Mouse (Mus musculus) thymus, adult 2 months (tissue): ENCODE measurements around the gene Map4. TPM values are rescaled to one million over a fixed set of nuclear protein-coding genes. Genes with fewer than 3 reads are reported as not detected.

Source experiments
- DNase-seq: peaks from one replicate; pipeline ENCODE4 v3.0.0; 2021
- H3K27ac ChIP-seq: fragments of 200-500 bp; 2 replicates; pipeline ENCODE4 v1.5.1; 2012; ENCODE audit warnings: low read length, control low read depth; ENCODE audit not compliant: control insufficient read depth, insufficient read depth
- H3K27me3 ChIP-seq: fragments of 200-500 bp; 2 replicates; pipeline ENCODE4 v1.6.1; 2012; ENCODE audit warnings: mild to moderate bottlenecking, low read length, moderate library complexity, mixed read lengths; ENCODE audit not compliant: control insufficient read depth, insufficient read depth
- H3K36me3 ChIP-seq: fragments of 200-500 bp; 2 replicates; pipeline ENCODE4 v1.6.1; 2012; ENCODE audit warnings: mild to moderate bottlenecking, low read length, moderate library complexity; ENCODE audit not compliant: control insufficient read depth, insufficient read depth
- H3K4me1 ChIP-seq: fragments of 200-500 bp; replicated peaks from 2 replicates; pipeline ENCODE4 v1.6.1; 2012; ENCODE audit warnings: low read length; ENCODE audit not compliant: control insufficient read depth, insufficient read depth
- H3K4me3 ChIP-seq: fragments of 200-500 bp; 2 replicates; pipeline ENCODE4 v1.5.1; 2012; ENCODE audit warnings: mild to moderate bottlenecking, low read length, control low read depth, moderate library complexity; ENCODE audit not compliant: control insufficient read depth, insufficient read depth
- CTCF ChIP-seq: fragments of 200-500 bp; IDR thresholded peaks from 2 replicates; pipeline ENCODE4 v1.5.1; 2012; ENCODE audit warnings: mild to moderate bottlenecking, control low read depth, low read length, moderate library complexity, borderline replicate concordance; ENCODE audit not compliant: control insufficient read depth, poor library complexity, insufficient read depth; ENCODE audit errors: extremely low read depth
- POLR2A ChIP-seq: fragments of 200-500 bp; IDR thresholded peaks from 2 replicates; pipeline ENCODE4 v1.6.1; 2012; ENCODE audit warnings: mild to moderate bottlenecking, low read length, control low read depth, moderate library complexity; ENCODE audit not compliant: control insufficient read depth, poor library complexity, insufficient read depth; ENCODE audit errors: extremely low read depth
- WGBS: fragments of 180-500 bp; shearing (Covaris S2); methylation state at CpG from one replicate; pipeline ENCODE4 v1.1.7; 2018; 5-methylcytosine and 5-hydroxymethylcytosine counted together
- polyA plus RNA-seq: library from polyadenylated mRNA; depleted of rRNA; stranded (reverse); fragments of >200 nt; gene quantifications from 2 replicates; pipeline ENCODE4 v1.2.3, GENCODE M21; 2012

Map4 gene
- polyA plus RNA-seq, 1 experiment = 463 TPM

GRCm38 (mm10) chr9:109914269-109914926, 16.9 kb upstream of the Map4 start:
- TF ChIP-seq CTCF (no peak), POLR2A (no peak)
- Histone ChIP-seq H3K27ac (no peak overlapping the region), H3K4me3 (no peak overlapping the region), H3K36me3 (no peaks in the 10 kb centered on the region), H3K4me1 (no peaks in the 10 kb centered on the region), H3K27me3 (no peaks in the 10 kb centered on the region)
- WGBS = 28% methylated on average over 4 of the region's 4 CpGs
- DNase-seq = no peak

GRCm38 (mm10) chr9:109917931-109918330, 13.3 kb upstream of the Map4 start:
- H3K4me1 ChIP-seq = no peaks in the 10 kb centered on the region
- 94% methylated on average over 2 of the region's 2 CpGs for WGBS
- H3K36me3 ChIP-seq = no peaks in the 10 kb centered on the region
- no peak for TF ChIP-seq POLR2A
- TF ChIP-seq CTCF = no peak
- no peaks in the 10 kb centered on the region for H3K27me3 ChIP-seq
- no peak overlapping the region for H3K27ac ChIP-seq
- DNase-seq = no peak
- no peak overlapping the region for H3K4me3 ChIP-seq

GRCm38 (mm10) chr9:109929131-109929530, 2.1 kb upstream of the Map4 start:
- Histone ChIP-seq H3K27ac (no peak overlapping the region), H3K4me1 (peaks cover 10% of the 10 kb centered on the region), H3K36me3 (no peaks in the 10 kb centered on the region), H3K27me3 (no peaks in the 10 kb centered on the region), H3K4me3 (no peak overlapping the region)
- TF ChIP-seq CTCF (no peak), POLR2A (no peak)
- no peak for DNase-seq
- WGBS = 96% methylated on average over 3 of the region's 3 CpGs

GRCm38 (mm10) chr9:109930063-109930462, 1.2 kb upstream of the Map4 start:
- 94% methylated on average over 5 of the region's 5 CpGs for WGBS
- TF ChIP-seq POLR2A (no peak), CTCF (no peak)
- H3K4me1 ChIP-seq = peaks cover 10% of the 10 kb centered on the region
- no peaks in the 10 kb centered on the region for H3K36me3 ChIP-seq
- no peak overlapping the region for H3K27ac ChIP-seq
- H3K4me3 ChIP-seq = no peak overlapping the region
- no peak for DNase-seq
- H3K27me3 ChIP-seq = no peaks in the 10 kb centered on the region

GRCm38 (mm10) chr9:109930752-109931151, 508 bp upstream of the Map4 start:
- Histone ChIP-seq H3K36me3 (no peaks in the 10 kb centered on the region), H3K4me1 (peaks cover 10% of the 10 kb centered on the region), H3K27me3 (no peaks in the 10 kb centered on the region), H3K27ac (no peak overlapping the region; the same call in 1 of the 2 replicates), H3K4me3 (peak overlapping the region; percentile 69; the same call in 1 of the 2 replicates)
- no peak for DNase-seq
- TF ChIP-seq POLR2A = no peak
- no peak for TF ChIP-seq CTCF
- WGBS = 68% methylated on average over 6 of the region's 6 CpGs

- TF ChIP-seq CTCF (no peak), POLR2A (no peak)
- WGBS = under 1% methylated on average over 20 of the region's 20 CpGs
These were observed 1.1 kb downstream of the Map4 start for GRCm38 (mm10) chr9:109932361-109932755.

More at GRCm38 (mm10) chr9:109932361-109932755, 1.1 kb downstream of the Map4 start:
- Histone ChIP-seq H3K36me3 (no peaks in the 10 kb centered on the region), H3K4me3 (peak overlapping the region; percentile 69), H3K4me1 (peaks cover 10% of the 10 kb centered on the region), H3K27me3 (no peaks in the 10 kb centered on the region), H3K27ac (no peak overlapping the region)
- no peak for DNase-seq
